Mouse (Mus musculus) embryonic facial prominence, embryonic 11.5 days (tissue): Measurements from ENCODE around the gene Rtn2. TPM values are rescaled to one million over a fixed set of nuclear protein-coding genes. Genes with fewer than 3 reads are reported as not detected.

Experiments used
- ATAC-seq: fragments of 200-750 bp; cut with Nextera tagmentation; replicated peaks from 2 replicates; pipeline ENCODE4 v1.8.0; 2017; ENCODE audit warnings: low read depth; ENCODE audit not compliant: insufficient number of reproducible peaks, low FRiP score, low TSS enrichment
- DNase-seq: peaks from one replicate; pipeline ENCODE4 v3.0.0-alpha.2; 2015; ENCODE audit warnings: low spot score
- H3K27ac ChIP-seq: fragments of 300-500 bp; sonication (generic); replicated peaks from 2 replicates; pipeline ENCODE4 v1.5.1; 2014; ENCODE audit warnings: mild to moderate bottlenecking, low read depth, low read length, control low read depth
- H3K27me3 ChIP-seq: fragments of 300-500 bp; sonication (generic); 2 replicates; pipeline ENCODE4 v1.6.1; 2014; ENCODE audit warnings: mild to moderate bottlenecking, low read length, moderate library complexity, mixed read lengths; ENCODE audit not compliant: control insufficient read depth, insufficient read depth
- H3K36me3 ChIP-seq: fragments of 300-500 bp; sonication (generic); replicated peaks from 2 replicates; pipeline ENCODE4 v1.6.1; 2014; ENCODE audit warnings: low read depth, mild to moderate bottlenecking, low read length, moderate library complexity, mixed read lengths; ENCODE audit not compliant: control insufficient read depth, insufficient read depth
- H3K4me1 ChIP-seq: fragments of 300-500 bp; sonication (generic); 2 replicates; pipeline ENCODE4 v1.6.1; 2014; ENCODE audit warnings: low read length, mixed read lengths; ENCODE audit not compliant: control insufficient read depth, insufficient read depth
- H3K4me2 ChIP-seq: fragments of 300-500 bp; sonication (generic); 2 replicates; pipeline ENCODE4 v1.6.1; 2014; ENCODE audit warnings: low read depth, mild to moderate bottlenecking, control low read depth, low read length, moderate library complexity
- H3K4me3 ChIP-seq: fragments of 300-500 bp; sonication (generic); 2 replicates; pipeline ENCODE4 v1.5.1; 2014; ENCODE audit warnings: low read depth, low read length, control low read depth
- H3K9ac ChIP-seq: fragments of 300-500 bp; sonication (generic); replicated peaks from 2 replicates; pipeline ENCODE4 v1.6.1; 2014; ENCODE audit warnings: mild to moderate bottlenecking, control low read depth, low read length
- H3K9me3 ChIP-seq: fragments of 300-500 bp; sonication (generic); replicated peaks from 2 replicates; pipeline ENCODE4 v1.6.1; 2016; ENCODE audit warnings: mild to moderate bottlenecking, low read length, inconsistent platforms, mixed read lengths; ENCODE audit not compliant: control insufficient read depth
- whole genome bisulfite sequencing: fragments of 180-500 bp; shearing (Covaris S2); extraction: QIAGEN DNeasy Blood & Tissue Kit; methylation state at CpG from one replicate; pipeline ENCODE4 v1.1.7; 2014; 5-methylcytosine and 5-hydroxymethylcytosine counted together
- polyA plus RNA-seq: library from polyadenylated mRNA; unstranded; fragments of >200 nt; fragmentation: Nextera tagmentation; extraction: Ambion mirVana; gene quantifications from 2 replicates; pipeline ENCODE4 v1.2.1, GENCODE M21; 2014

The Rtn2 gene
- polyA plus RNA-seq, 1 experiment from 2014 or later, result 15.8 TPM

DNA sequence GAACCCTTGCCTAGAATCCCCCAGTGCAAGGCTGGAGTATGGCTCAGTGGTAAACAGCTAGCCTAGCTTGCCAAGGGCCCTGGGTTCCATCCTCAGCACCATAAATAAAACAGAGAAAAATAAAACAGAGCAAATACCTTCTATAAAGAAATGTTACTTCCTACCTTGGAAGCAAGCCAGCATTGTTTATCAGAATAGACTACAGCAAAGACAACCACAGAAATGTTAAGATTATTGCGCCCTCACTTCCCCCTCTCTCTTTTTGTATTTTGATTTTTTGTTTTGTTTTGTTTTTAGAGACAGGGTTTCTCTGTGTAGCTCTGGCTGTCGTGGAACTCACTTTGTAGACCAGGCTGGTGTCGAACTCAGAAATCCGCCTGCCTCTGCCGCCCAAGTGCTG is 15.4 kb downstream of the Rtn2 start:
- Histone ChIP-seq H3K9ac (no peak overlapping the region), H3K27ac (no peak overlapping the region), H3K4me3 (no peak overlapping the region), H3K27me3 (peaks cover 10% of the 10 kb centered on the region), H3K36me3 (no peaks in the 10 kb centered on the region), H3K4me2 (no peak overlapping the region), H3K9me3 (no peaks in the 10 kb centered on the region), H3K4me1 (no peaks in the 10 kb centered on the region)
- ATAC-seq, result no peak
- 93% methylated on average over 5 of the region's 5 CpGs for WGBS
- DNase-seq, result no peak

DNA sequence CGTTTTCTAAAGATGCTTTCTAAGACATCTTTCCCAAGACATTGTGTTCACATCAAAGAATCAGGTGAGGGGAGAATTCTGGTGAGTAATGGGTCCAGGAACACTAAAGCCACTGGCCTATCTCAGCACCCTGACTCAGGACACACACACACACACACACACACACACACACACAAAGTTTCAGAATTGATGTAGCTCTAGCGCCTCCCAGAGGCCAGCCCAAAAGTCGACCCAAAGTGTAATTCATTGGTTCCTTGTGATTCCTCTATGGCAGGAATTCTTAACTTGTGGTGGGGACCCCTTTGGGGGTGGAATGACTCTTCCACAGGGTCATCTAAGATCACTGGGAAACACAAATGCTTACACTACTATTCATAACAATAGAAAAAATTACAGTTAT is 16.8 kb downstream of the Rtn2 start:
- H3K9me3 ChIP-seq, result no peaks in the 10 kb centered on the region
- no peak overlapping the region for H3K4me2 ChIP-seq
- 25% methylated on average over 3 of the region's 3 CpGs for WGBS
- H3K27ac ChIP-seq, result no peak overlapping the region
- peaks cover 22% of the 10 kb centered on the region for H3K27me3 ChIP-seq
- H3K9ac ChIP-seq, result no peak overlapping the region
- no peaks in the 10 kb centered on the region for H3K36me3 ChIP-seq
- H3K4me1 ChIP-seq, result no peaks in the 10 kb centered on the region
- DNase-seq (peak; percentile 68), ATAC-seq (no peak)
- no peak overlapping the region for H3K4me3 ChIP-seq

- ATAC-seq, result peak; percentile 65
- Histone ChIP-seq H3K4me3 (peak overlapping the region; percentile 29; the same call in 1 of the 2 replicates), H3K27ac (no peak overlapping the region), H3K9me3 (no peaks in the 10 kb centered on the region), H3K36me3 (no peaks in the 10 kb centered on the region), H3K9ac (no peak overlapping the region), H3K4me1 (peaks cover 6% of the 10 kb centered on the region), H3K27me3 (peaks cover 36% of the 10 kb centered on the region), H3K4me2 (peak overlapping the region; percentile 30)
- peak; percentile 88 for DNase-seq
- under 1% methylated on average over 29 of the region's 29 CpGs for WGBS
Observed at GRCm38 (mm10) chr7:19300501-19301421, 18.3 kb downstream of the Rtn2 start.

DNA sequence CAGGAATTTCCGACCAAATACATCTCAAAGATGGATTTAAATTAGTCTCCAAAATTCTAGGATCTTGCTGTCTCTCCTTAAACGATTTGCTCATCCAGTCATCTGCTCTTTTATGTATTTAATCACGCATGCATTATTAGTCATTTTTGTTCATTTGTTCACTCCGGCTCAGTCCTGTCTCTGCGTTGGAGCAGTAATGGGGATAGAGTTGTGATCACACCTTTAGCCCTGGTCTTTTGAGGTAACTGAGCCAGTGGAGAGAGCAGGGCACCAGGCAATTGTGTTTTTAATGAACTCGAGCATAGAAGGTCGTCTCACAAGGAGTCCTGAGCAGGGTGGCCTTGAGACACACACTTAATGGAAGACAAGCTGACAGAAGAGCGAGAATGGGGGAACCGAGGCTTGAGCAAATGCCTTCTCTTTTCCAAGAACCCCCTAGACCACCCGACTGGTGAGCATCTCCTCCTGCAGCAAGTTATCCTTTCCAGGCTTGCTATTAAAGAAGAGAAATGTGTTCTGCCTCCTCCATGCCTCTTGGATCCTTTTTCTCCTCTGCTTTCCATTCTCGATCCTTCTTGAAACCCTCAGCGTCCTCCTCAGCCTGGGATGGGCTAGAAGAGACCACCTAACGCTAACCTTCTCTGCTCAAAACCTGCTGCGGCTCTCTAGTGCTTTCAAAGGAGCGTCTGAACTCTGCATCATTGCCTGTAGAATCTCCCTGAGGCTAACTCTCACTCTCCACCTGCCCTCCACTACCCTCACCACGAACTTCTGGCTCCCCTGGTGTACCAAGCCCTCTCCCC is 19.2 kb downstream of the Rtn2 start:
- 12% methylated on average over 16 of the region's 16 CpGs for WGBS
- ATAC-seq, result no peak

DNA sequence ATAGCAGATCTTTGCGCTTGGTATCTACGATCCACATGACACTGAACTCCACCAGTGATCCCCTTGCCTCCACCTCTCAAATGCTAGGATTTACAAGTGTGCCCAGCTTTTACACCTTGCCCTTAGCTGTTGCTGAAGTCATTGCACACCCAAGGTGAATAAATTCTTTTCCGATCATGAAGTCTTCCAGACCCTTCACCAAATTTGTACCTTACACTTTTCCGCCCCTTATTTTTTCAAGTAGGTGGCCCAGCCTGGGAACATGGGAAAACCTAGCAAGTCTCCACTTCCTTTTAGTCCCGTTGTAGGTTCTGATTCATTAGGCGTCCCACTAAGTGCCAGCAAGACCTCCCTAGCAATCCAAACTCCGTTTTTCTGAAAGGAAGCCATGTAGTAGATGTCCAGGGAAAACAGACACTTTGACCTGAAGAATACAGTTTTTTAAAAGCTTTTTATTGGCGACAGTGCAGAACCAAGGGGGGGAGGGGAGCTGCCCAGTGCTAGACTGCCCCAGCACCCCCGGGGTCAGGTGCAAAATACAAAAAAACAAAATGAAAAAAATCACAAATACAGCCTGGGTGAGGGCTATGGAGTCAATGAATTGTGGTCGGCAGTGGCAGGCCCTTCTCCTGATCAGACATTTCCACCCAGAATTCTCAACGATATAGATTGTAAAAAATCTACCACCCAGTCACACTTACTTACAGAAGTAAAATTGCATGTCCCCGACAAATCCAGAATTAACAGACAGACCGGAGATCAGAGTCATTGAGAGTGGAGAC is 20.0 kb downstream of the Rtn2 start:
- H3K27ac ChIP-seq, result no peak overlapping the region
- 52% methylated on average over 13 of the region's 13 CpGs for WGBS
- ATAC-seq (no peak), DNase-seq (no peak)
- no peak overlapping the region; the same call in 1 of the 2 replicates for H3K4me3 ChIP-seq
- no peak overlapping the region for H3K9ac ChIP-seq
- H3K4me2 ChIP-seq, result no peak overlapping the region
- H3K9me3 ChIP-seq, result no peaks in the 10 kb centered on the region
- H3K4me1 ChIP-seq, result peaks cover 6% of the 10 kb centered on the region
- no peaks in the 10 kb centered on the region for H3K36me3 ChIP-seq
- peaks cover 45% of the 10 kb centered on the region for H3K27me3 ChIP-seq

More for the DNA sequence above, 19.2 kb downstream of the Rtn2 start:
- H3K4me1 ChIP-seq, result peaks cover 6% of the 10 kb centered on the region
- H3K27ac ChIP-seq, result no peak overlapping the region
- peak overlapping the region; percentile 12; the same call in 1 of the 2 replicates for H3K4me3 ChIP-seq
- DNase-seq, result no peak
- peak overlapping the region; percentile 30 for H3K4me2 ChIP-seq
- H3K27me3 ChIP-seq, result peaks cover 45% of the 10 kb centered on the region
- no peaks in the 10 kb centered on the region for H3K36me3 ChIP-seq
- no peaks in the 10 kb centered on the region for H3K9me3 ChIP-seq
- H3K9ac ChIP-seq, result no peak overlapping the region

DNA sequence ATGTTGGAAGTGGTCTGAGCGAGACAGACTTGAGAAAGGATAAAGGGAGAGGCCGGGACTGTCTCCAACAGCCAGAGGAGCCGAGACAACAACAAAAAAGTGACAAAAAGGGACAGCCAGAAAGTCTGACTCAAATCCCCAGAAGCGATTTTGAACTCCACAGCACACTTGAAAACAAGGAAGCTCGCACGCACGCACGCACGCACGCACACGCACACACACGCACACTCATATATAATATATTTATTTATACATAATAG is 20.6 kb downstream of the Rtn2 start:
- Histone ChIP-seq H3K27ac (no peak overlapping the region), H3K9me3 (no peaks in the 10 kb centered on the region), H3K9ac (no peak overlapping the region), H3K4me2 (no peak overlapping the region), H3K27me3 (peaks cover 45% of the 10 kb centered on the region), H3K4me1 (peaks cover 6% of the 10 kb centered on the region), H3K4me3 (no peak overlapping the region), H3K36me3 (no peaks in the 10 kb centered on the region)
- DNase-seq (no peak), ATAC-seq (no peak)
- WGBS, result 68% methylated on average over 12 of the region's 12 CpGs

DNA sequence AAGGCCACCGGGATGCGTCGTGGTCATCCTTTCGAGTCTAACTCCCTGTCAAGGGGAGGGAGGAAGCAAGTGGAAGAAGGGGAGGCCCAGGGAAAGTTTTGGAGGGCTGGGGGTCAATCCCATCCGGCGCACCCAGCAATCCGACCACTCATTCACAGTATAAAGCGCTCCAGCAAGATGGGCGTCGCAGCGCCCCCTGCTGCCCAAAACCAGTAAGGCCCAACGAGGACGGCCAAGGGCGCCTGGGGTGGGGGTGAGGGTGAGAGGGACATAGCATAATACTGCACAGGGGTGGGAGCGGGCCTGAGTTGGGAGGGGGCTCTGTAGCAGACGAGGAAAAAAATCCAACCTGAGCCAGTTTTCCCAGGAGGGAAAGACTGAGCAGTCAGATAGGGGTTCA is 21.3 kb downstream of the Rtn2 start:
- under 1% methylated on average over 16 of the region's 16 CpGs for WGBS
- ATAC-seq, result no peak
- no peak overlapping the region for H3K9ac ChIP-seq

More for the DNA sequence above, 21.3 kb downstream of the Rtn2 start:
- Histone ChIP-seq H3K9me3 (no peaks in the 10 kb centered on the region), H3K4me3 (peak overlapping the region; percentile 14; the same call in 1 of the 2 replicates), H3K4me2 (peak overlapping the region; percentile 14), H3K27me3 (peaks cover 45% of the 10 kb centered on the region), H3K4me1 (peaks cover 6% of the 10 kb centered on the region), H3K27ac (no peak overlapping the region), H3K36me3 (no peaks in the 10 kb centered on the region)
- peak; percentile 86 for DNase-seq
